Mouse (Mus musculus): ENCODE measurements around the gene Wdr70. TPM values are rescaled to one million over a fixed set of nuclear protein-coding genes. Genes with fewer than 3 reads are reported as not detected.
"Not testable (repeated sequence)": the region's sequence is repeated elsewhere in the genome, so short reads cannot be mapped to it uniquely, and the experiment has no call there.

The Wdr70 gene
- polyA plus RNA-seq, 1 experiment from 2014 or later: 76.5 TPM

DNA sequence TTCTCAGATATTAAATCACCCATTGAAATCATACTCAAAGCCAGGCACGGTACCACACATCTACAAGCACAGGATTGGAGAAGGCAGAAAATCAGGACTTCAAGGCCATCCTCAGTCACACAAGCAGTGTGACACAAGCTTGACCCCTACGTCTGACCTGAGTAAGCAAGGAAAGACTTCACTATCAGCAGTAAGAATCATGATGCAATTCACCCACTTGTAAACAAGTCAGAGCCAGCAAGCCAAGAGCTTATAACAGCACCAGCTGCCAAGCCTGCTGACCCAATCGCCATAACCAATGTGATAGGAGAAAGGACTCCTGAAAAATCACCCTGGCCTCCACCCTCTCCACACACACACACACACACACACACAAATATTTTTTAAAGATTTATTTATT is 10.3 kb downstream of the Wdr70 start:
- Histone ChIP-seq H3K27me3 (ENCODE audit: insufficient read depth, poor library complexity, severe bottlenecking) (no peaks in the 10 kb centered on the region), H3K36me3 (peaks cover 52% of the 10 kb centered on the region), H3K9me3 (no peaks in the 10 kb centered on the region), H3K27ac (no peak overlapping the region), H3K4me3 (no peak overlapping the region), H3K4me1 (replicated peaks) (no peaks in the 10 kb centered on the region)
- no peak for DNase-seq (ENCODE audit: low spot score)
- 88% methylated on average over 3 of the region's 3 CpGs for WGBS

GRCm38 (mm10) chr15:8087293-8087692 is 11.7 kb downstream of the Wdr70 start:
- H3K36me3 ChIP-seq: peaks cover 41% of the 10 kb centered on the region
- H3K27ac ChIP-seq: no peak overlapping the region
- H3K4me1 ChIP-seq (replicated peaks): no peaks in the 10 kb centered on the region
- no peak overlapping the region for H3K4me3 ChIP-seq
- H3K9me3 ChIP-seq: no peaks in the 10 kb centered on the region
- H3K27me3 ChIP-seq (ENCODE audit: insufficient read depth, poor library complexity, severe bottlenecking): no peaks in the 10 kb centered on the region
- 97% methylated on average over 4 of the region's 4 CpGs for WGBS
- DNase-seq (ENCODE audit: low spot score): no peak

DNA sequence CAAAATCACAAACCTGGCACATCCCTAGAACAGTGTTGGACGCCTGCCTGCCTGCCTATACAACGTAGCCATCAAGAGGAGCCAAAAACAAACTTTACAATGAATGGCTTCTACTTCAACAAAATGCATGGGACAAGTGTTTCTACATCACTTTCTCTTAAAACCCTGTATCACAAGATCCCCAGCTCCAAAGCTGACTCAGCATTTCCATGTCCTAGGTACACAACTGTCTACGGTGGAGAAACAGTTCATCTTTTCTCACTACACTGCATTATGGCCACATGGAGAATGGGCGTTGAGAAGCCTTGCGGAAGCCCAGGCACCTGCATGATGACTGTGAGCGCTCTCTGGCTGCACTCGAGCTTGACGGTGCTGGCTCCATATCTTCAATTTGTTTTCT is 16.9 kb downstream of the Wdr70 start:
- Histone ChIP-seq H3K4me1 (replicated peaks) (no peaks in the 10 kb centered on the region), H3K36me3 (peaks cover 51% of the 10 kb centered on the region), H3K27me3 (ENCODE audit: insufficient read depth, poor library complexity, severe bottlenecking) (no peaks in the 10 kb centered on the region), H3K9me3 (no peaks in the 10 kb centered on the region), H3K4me3 (no peak overlapping the region), H3K27ac (no peak overlapping the region)
- 94% methylated on average over 8 of the region's 8 CpGs for WGBS
- DNase-seq (ENCODE audit: low spot score): no peak

- not testable (repeated sequence) for H3K4me1 ChIP-seq (replicated peaks); H3K4me3 ChIP-seq; DNase-seq (ENCODE audit: low spot score); H3K9me3 ChIP-seq; H3K27me3 ChIP-seq (ENCODE audit: insufficient read depth, poor library complexity, severe bottlenecking); H3K27ac ChIP-seq
- peaks cover 65% of the 10 kb centered on the region for H3K36me3 ChIP-seq
- WGBS: 94% methylated on average over 3 of the region's 3 CpGs
Measured at GRCm38 (mm10) chr15:8073159-8073558, 25.9 kb downstream of the Wdr70 start.

GRCm38 (mm10) chr15:8065221-8065620 is 33.8 kb downstream of the Wdr70 start:
- Histone ChIP-seq H3K4me3 (no peak overlapping the region), H3K27me3 (ENCODE audit: insufficient read depth, poor library complexity, severe bottlenecking) (no peaks in the 10 kb centered on the region), H3K27ac (no peak overlapping the region), H3K9me3 (no peaks in the 10 kb centered on the region), H3K36me3 (peaks cover 63% of the 10 kb centered on the region), H3K4me1 (replicated peaks) (no peaks in the 10 kb centered on the region)
- DNase-seq (ENCODE audit: low spot score): no peak
- 82% methylated on average over 6 of the region's 6 CpGs for WGBS

DNA sequence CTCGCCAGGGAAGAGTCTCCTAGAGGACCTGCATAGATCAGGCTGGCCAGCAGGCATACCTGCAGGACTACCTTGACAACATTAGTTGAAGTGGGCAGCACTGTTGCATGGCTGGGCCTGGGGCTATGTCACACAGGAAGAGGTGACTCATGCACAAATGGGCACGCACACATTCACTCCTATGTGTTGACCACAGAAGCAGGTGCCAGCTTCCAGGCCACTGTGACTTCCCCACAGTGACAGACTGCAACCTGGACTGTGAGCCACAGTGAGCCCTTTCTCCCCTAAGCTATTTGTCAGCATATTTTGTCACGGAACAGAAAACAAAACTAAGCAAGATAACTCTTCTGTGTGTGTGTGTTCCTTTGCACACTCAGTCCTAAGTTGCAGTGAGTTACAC is 47.8 kb downstream of the Wdr70 start:
- H3K27me3 ChIP-seq (ENCODE audit: insufficient read depth, poor library complexity, severe bottlenecking): no peaks in the 10 kb centered on the region
- no peak overlapping the region for H3K27ac ChIP-seq
- no peaks in the 10 kb centered on the region for H3K4me1 ChIP-seq (replicated peaks)
- H3K9me3 ChIP-seq: no peaks in the 10 kb centered on the region
- H3K36me3 ChIP-seq: peaks cover 53% of the 10 kb centered on the region
- no peak overlapping the region for H3K4me3 ChIP-seq
- no peak for DNase-seq (ENCODE audit: low spot score)
- 90% methylated on average over 3 of the region's 3 CpGs for WGBS

DNA sequence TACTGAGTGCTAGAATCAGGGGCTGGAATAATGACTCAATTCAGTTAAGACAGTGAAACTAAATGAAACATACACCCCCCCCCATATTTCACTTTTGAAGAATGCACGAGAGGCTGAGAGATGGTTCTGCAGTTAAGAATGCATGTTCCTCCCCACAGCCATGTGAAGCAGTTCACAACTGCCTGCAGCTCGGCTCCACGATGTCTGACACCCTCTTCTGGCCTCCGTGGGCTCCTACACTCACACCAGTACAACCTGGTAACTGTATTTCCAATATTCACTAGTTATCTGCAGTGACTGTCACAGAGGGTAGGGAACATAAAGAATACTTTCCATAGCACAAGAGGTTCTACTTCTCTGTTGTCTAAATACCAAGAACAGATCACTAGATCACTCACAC is 59.2 kb downstream of the Wdr70 start:
- no peaks in the 10 kb centered on the region for H3K4me1 ChIP-seq (replicated peaks)
- no peaks in the 10 kb centered on the region for H3K9me3 ChIP-seq
- WGBS: 75% methylated on average over 4 of the region's 4 CpGs
- H3K4me3 ChIP-seq: no peak overlapping the region
- H3K27ac ChIP-seq: no peak overlapping the region
- DNase-seq (ENCODE audit: low spot score): no peak
- no peaks in the 10 kb centered on the region for H3K27me3 ChIP-seq (ENCODE audit: insufficient read depth, poor library complexity, severe bottlenecking)
- H3K36me3 ChIP-seq: peaks cover 27% of the 10 kb centered on the region; the same call in 1 of the 2 replicates

DNA sequence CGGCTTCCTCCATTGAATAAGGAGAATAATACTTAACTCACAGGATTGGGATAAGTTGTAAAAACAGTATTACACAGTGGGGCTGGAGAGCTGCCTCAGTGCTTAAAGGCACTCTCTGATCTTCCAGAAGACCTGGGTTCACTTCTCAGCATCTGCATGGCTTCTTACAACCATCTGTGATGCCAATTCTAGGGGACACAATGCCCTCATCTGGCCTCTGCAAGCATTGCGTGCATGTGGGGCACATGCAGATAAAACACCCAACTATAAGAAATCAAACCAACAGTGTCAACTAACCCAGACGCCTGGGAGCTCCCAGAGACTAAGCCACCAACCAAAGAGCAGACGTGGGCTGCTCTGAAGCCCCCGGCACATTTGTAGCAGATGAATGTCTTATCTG is 60.6 kb downstream of the Wdr70 start:
- DNase-seq (ENCODE audit: low spot score): no peak
- H3K4me1 ChIP-seq (replicated peaks): no peaks in the 10 kb centered on the region
- 90% methylated on average over 5 of the region's 5 CpGs for WGBS

GRCm38 (mm10) chr15:8037825-8038224 is 61.2 kb downstream of the Wdr70 start:
- Histone ChIP-seq H3K36me3 (peaks cover 27% of the 10 kb centered on the region), H3K4me3 (no peak overlapping the region), H3K27ac (no peak overlapping the region), H3K4me1 (replicated peaks) (no peaks in the 10 kb centered on the region), H3K9me3 (no peaks in the 10 kb centered on the region), H3K27me3 (ENCODE audit: insufficient read depth, poor library complexity, severe bottlenecking) (no peaks in the 10 kb centered on the region)
- DNase-seq (ENCODE audit: low spot score): no peak
- WGBS: 80% methylated on average over 3 of the region's 3 CpGs

More for the DNA sequence above, 60.6 kb downstream of the Wdr70 start:
- no peaks in the 10 kb centered on the region for H3K9me3 ChIP-seq
- H3K36me3 ChIP-seq: peaks cover 27% of the 10 kb centered on the region; the same call in 1 of the 2 replicates
- no peak overlapping the region for H3K4me3 ChIP-seq
- no peak overlapping the region for H3K27ac ChIP-seq
- H3K27me3 ChIP-seq (ENCODE audit: insufficient read depth, poor library complexity, severe bottlenecking): no peaks in the 10 kb centered on the region

- no peaks in the 10 kb centered on the region for H3K27me3 ChIP-seq (ENCODE audit: insufficient read depth, poor library complexity, severe bottlenecking)
- WGBS: 86% methylated on average over 7 of the region's 7 CpGs
- no peaks in the 10 kb centered on the region for H3K4me1 ChIP-seq (replicated peaks)
- no peaks in the 10 kb centered on the region for H3K9me3 ChIP-seq
- H3K36me3 ChIP-seq: peaks cover 15% of the 10 kb centered on the region
- H3K4me3 ChIP-seq: no peak overlapping the region
- H3K27ac ChIP-seq: no peak overlapping the region
- no peak for DNase-seq (ENCODE audit: low spot score)
Measured at GRCm38 (mm10) chr15:8031211-8031610, 67.8 kb downstream of the Wdr70 start.

DNA sequence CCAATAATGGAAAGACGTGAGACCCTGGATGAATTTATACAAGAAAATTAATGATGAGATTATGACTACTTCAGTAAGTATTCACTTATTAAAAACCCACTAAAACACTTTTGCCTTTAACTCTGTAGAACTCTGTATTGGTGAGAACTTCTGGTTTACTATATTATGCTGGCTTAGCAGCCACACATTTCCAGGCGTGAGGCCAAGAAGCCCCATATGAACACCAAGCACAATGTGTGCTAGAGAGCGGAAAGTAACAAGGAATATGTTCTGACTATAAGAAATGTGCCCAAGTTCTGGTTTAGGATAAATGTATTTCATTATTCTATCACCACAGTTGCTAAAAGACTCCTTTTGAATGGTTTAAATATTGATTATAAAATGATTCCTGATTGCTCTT is 68.4 kb downstream of the Wdr70 start:
- H3K4me3 ChIP-seq: no peak overlapping the region
- peaks cover 15% of the 10 kb centered on the region for H3K36me3 ChIP-seq
- H3K27ac ChIP-seq: no peak overlapping the region
- H3K27me3 ChIP-seq (ENCODE audit: insufficient read depth, poor library complexity, severe bottlenecking): no peaks in the 10 kb centered on the region
- WGBS: 90% methylated on average over 3 of the region's 3 CpGs
- DNase-seq (ENCODE audit: low spot score): no peak
- no peaks in the 10 kb centered on the region for H3K9me3 ChIP-seq
- H3K4me1 ChIP-seq (replicated peaks): no peaks in the 10 kb centered on the region

GRCm38 (mm10) chr15:8027503-8027902 is 71.5 kb downstream of the Wdr70 start:
- no peaks in the 10 kb centered on the region for H3K4me1 ChIP-seq (replicated peaks)
- no peak overlapping the region for H3K27ac ChIP-seq
- 92% methylated on average over 2 of the region's 2 CpGs for WGBS
- DNase-seq (ENCODE audit: low spot score): no peak
- H3K4me3 ChIP-seq: no peak overlapping the region
- no peaks in the 10 kb centered on the region for H3K9me3 ChIP-seq
- H3K27me3 ChIP-seq (ENCODE audit: insufficient read depth, poor library complexity, severe bottlenecking): no peaks in the 10 kb centered on the region
- no peaks in the 10 kb centered on the region for H3K36me3 ChIP-seq

DNA sequence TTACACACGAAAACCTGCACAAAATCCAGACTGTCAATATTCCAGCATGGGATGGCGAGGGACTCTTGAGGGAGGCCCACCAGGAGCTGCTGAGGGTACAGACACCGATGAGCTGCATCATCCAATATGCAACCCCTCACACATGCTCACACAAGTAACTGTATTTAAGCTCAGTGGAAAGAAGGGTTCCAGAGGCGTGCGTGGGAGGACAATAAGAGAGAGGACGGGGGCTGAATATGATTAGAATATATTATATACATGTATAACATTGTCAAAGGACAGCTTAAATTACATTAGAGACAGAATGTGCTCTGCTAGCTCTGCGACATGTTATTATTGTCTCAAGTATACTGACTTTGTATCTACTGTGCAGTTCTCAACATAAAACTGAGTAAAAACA is 87.6 kb downstream of the Wdr70 start:
- Histone ChIP-seq H3K9me3 (no peaks in the 10 kb centered on the region), H3K27me3 (ENCODE audit: insufficient read depth, poor library complexity, severe bottlenecking) (no peaks in the 10 kb centered on the region)
- WGBS: 89% methylated on average over 7 of the region's 7 CpGs

GRCm38 (mm10) chr15:8007413-8007812 is 91.6 kb downstream of the Wdr70 start:
- no peak for DNase-seq (ENCODE audit: low spot score)

More for the DNA sequence above, 87.6 kb downstream of the Wdr70 start:
- no peak overlapping the region for H3K27ac ChIP-seq
- H3K4me3 ChIP-seq: no peak overlapping the region
- no peaks in the 10 kb centered on the region for H3K36me3 ChIP-seq
- H3K4me1 ChIP-seq (replicated peaks): no peaks in the 10 kb centered on the region
- no peak for DNase-seq (ENCODE audit: low spot score)

More at GRCm38 (mm10) chr15:8007413-8007812, 91.6 kb downstream of the Wdr70 start:
- Histone ChIP-seq H3K27ac (no peak overlapping the region), H3K27me3 (ENCODE audit: insufficient read depth, poor library complexity, severe bottlenecking) (no peaks in the 10 kb centered on the region), H3K9me3 (no peaks in the 10 kb centered on the region), H3K36me3 (no peaks in the 10 kb centered on the region), H3K4me1 (replicated peaks) (no peaks in the 10 kb centered on the region), H3K4me3 (no peak overlapping the region)
- WGBS: 94% methylated on average over 8 of the region's 8 CpGs
